Mouse (Mus musculus) embryonic facial prominence, embryonic 13.5 days (tissue): ENCODE data around the gene Pan3. TPM values are rescaled to one million over a fixed set of nuclear protein-coding genes. Genes with fewer than 3 reads are reported as not detected.

Source experiments
- ATAC-seq: fragments of 200-750 bp; cut with Nextera tagmentation; 2 replicates; pipeline ENCODE4 v1.8.0; 2017; ENCODE audit warnings: low read depth; ENCODE audit not compliant: insufficient number of reproducible peaks, insufficient read depth, low FRiP score, low TSS enrichment
- H3K27ac ChIP-seq: fragments of 300-500 bp; sonication (generic); 2 replicates; pipeline ENCODE4 v1.5.1; 2015; ENCODE audit warnings: moderate library complexity, mild to moderate bottlenecking, inconsistent platforms
- H3K27me3 ChIP-seq: fragments of 300-500 bp; sonication (generic); 2 replicates; pipeline ENCODE4 v1.6.1; 2015; ENCODE audit warnings: mild to moderate bottlenecking, inconsistent platforms
- H3K36me3 ChIP-seq: fragments of 300-500 bp; sonication (generic); 2 replicates; pipeline ENCODE4 v1.6.1; 2015; ENCODE audit warnings: mild to moderate bottlenecking, inconsistent platforms
- H3K4me1 ChIP-seq: fragments of 300-500 bp; sonication (generic); 2 replicates; pipeline ENCODE4 v1.6.1; 2015; ENCODE audit warnings: inconsistent platforms
- H3K4me2 ChIP-seq: fragments of 300-500 bp; sonication (generic); 2 replicates; pipeline ENCODE4 v1.6.1; 2015; ENCODE audit warnings: moderate library complexity, mild to moderate bottlenecking, inconsistent platforms
- H3K4me3 ChIP-seq: fragments of 300-500 bp; sonication (generic); 2 replicates; pipeline ENCODE4 v1.5.1; 2015; ENCODE audit warnings: mild to moderate bottlenecking, inconsistent platforms
- H3K9ac ChIP-seq: fragments of 300-500 bp; sonication (generic); 2 replicates; pipeline ENCODE4 v1.6.1; 2015; ENCODE audit warnings: mild to moderate bottlenecking, inconsistent platforms
- H3K9me3 ChIP-seq: fragments of 300-500 bp; sonication (generic); 2 replicates; pipeline ENCODE4 v1.6.1; 2016; ENCODE audit warnings: inconsistent platforms
- WGBS: fragments of 180-500 bp; shearing (Covaris S2); methylation state at CpG from one replicate; pipeline ENCODE4 v1.1.7; 2015; ENCODE audit warnings: mixed read lengths; 5-methylcytosine and 5-hydroxymethylcytosine counted together
- polyA plus RNA-seq: library from polyadenylated mRNA; unstranded; fragments of >200 nt; fragmentation: Nextera tagmentation; extraction: Ambion mirVana; gene quantifications from 2 replicates; pipeline ENCODE4 v1.2.1, GENCODE M21; 2015

The Pan3 gene
- polyA plus RNA-seq, 1 experiment from 2014 or later, result 72.7 TPM

DNA sequence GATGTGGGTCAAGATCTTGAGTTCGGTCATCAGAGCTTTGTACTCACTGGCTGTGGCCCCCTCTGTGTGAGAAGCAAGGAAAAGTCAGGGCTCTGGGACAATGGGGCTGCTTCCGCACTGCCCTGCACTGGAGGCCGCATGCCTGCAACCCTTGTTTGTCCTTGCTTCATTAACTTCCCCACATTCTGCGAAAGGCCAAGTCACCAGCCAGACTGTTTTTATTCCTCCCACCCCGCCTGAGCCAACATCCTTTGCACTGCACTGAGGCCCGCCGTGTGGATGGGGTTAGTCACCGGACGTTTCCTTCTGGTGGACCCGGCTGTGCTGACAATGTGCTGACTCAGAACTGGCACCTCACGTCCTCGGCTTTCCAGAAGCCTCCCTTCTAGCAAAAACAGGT lies 159.9 kb downstream of the Pan3 start:
- 55% methylated on average over 12 of the region's 12 CpGs for WGBS
- ATAC-seq, result no peak; the same call in 1 of the 2 replicates
- H3K27me3 ChIP-seq, result no peaks in the 10 kb centered on the region
- H3K9me3 ChIP-seq, result no peaks in the 10 kb centered on the region
- H3K4me1 ChIP-seq, result no peaks in the 10 kb centered on the region
- no peak overlapping the region for H3K4me2 ChIP-seq
- no peak overlapping the region for H3K9ac ChIP-seq
- H3K36me3 ChIP-seq, result no peaks in the 10 kb centered on the region
- H3K27ac ChIP-seq, result no peak overlapping the region
- no peak overlapping the region for H3K4me3 ChIP-seq

GRCm38 (mm10) chr5:147597825-147598224 lies 167.9 kb downstream of the Pan3 start:
- H3K27ac ChIP-seq, result no peak overlapping the region
- no peaks in the 10 kb centered on the region for H3K36me3 ChIP-seq
- no peaks in the 10 kb centered on the region for H3K4me1 ChIP-seq
- no peak overlapping the region for H3K4me2 ChIP-seq
- no peak overlapping the region for H3K4me3 ChIP-seq
- no peak overlapping the region for H3K9ac ChIP-seq
- no peaks in the 10 kb centered on the region for H3K27me3 ChIP-seq
- no peak for ATAC-seq
- H3K9me3 ChIP-seq, result no peaks in the 10 kb centered on the region
- 78% methylated on average over 16 of the region's 16 CpGs for WGBS

Other genes starting within 250 kb of the Pan3 start
- gene Gsx1, start 241.5 kb upstream of the Pan3 start, polyA plus RNA-seq, result not detected in 2 replicates
- gene Pdx1, start 160.2 kb upstream of the Pan3 start, polyA plus RNA-seq, result not detected in 2 replicates
- 0.56 TPM in 1 of 2 replicates, not detected in the other for gene Cdx2, start 122.9 kb upstream of the Pan3 start, polyA plus RNA-seq
- not detected in 2 replicates for gene Urad, start 107.7 kb upstream of the Pan3 start, polyA plus RNA-seq
- gene Flt3, start 29.7 kb upstream of the Pan3 start, polyA plus RNA-seq, result 0.25 TPM in 1 of 2 replicates, not detected in the other